Mouse (Mus musculus) liver, adult 2 months (tissue): ENCODE measurements around the gene Prg4. TPM values are rescaled to one million over a fixed set of nuclear protein-coding genes. Genes with fewer than 3 reads are reported as not detected.

Source experiments
- DNase-seq: peaks from one replicate; pipeline ENCODE4 v3.0.0-alpha.2; 2011; ENCODE audit warnings: low read depth, low spot score; ENCODE audit errors: extremely low read depth
- H3K27ac ChIP-seq: fragments of 200-500 bp; replicated peaks from 2 replicates; pipeline ENCODE4 v1.5.1; 2012; ENCODE audit warnings: low read depth, mild to moderate bottlenecking, control low read depth, inconsistent platforms, low read length; ENCODE audit not compliant: insufficient read depth
- H3K27me3 ChIP-seq: fragments of 200-500 bp; 2 replicates; pipeline ENCODE4 v1.6.1; 2012; ENCODE audit warnings: mild to moderate bottlenecking, moderate library complexity, low read length, inconsistent platforms; ENCODE audit not compliant: control insufficient read depth, insufficient read depth
- H3K36me3 ChIP-seq: fragments of 200-500 bp; 2 replicates; pipeline ENCODE4 v1.6.1; 2012; ENCODE audit warnings: low read length, inconsistent platforms; ENCODE audit not compliant: control insufficient read depth, insufficient read depth
- H3K4me1 ChIP-seq: fragments of 200-500 bp; 2 replicates; pipeline ENCODE4 v1.6.1; 2011; ENCODE audit warnings: low read length; ENCODE audit not compliant: control insufficient read depth, insufficient read depth
- H3K4me3 ChIP-seq: fragments of 200-500 bp; 2 replicates; pipeline ENCODE4 v1.5.1; 2011; ENCODE audit warnings: low read depth, mild to moderate bottlenecking, control low read depth, low read length, moderate library complexity; ENCODE audit not compliant: insufficient read depth
- H3K79me2 ChIP-seq: fragments of 200-500 bp; 2 replicates; pipeline ENCODE4 v1.6.1; 2012; ENCODE audit warnings: inconsistent platforms, mild to moderate bottlenecking, low read length, moderate library complexity; ENCODE audit not compliant: control insufficient read depth, insufficient read depth
- H3K9ac ChIP-seq: fragments of 200-500 bp; 2 replicates; pipeline ENCODE4 v1.6.1; 2012; ENCODE audit warnings: low read depth, mild to moderate bottlenecking, control low read depth, inconsistent platforms, low read length
- CTCF ChIP-seq: fragments of 200-500 bp; IDR thresholded peaks from 2 replicates; pipeline ENCODE4 v1.5.1; 2011; ENCODE audit warnings: low read depth, low read length, control low read depth
- POLR2A ChIP-seq: fragments of 200-500 bp; IDR thresholded peaks from 2 replicates; pipeline ENCODE4 v1.6.1; 2011; ENCODE audit warnings: low read length, control low read depth; ENCODE audit not compliant: insufficient read depth; ENCODE audit errors: extremely low read depth
- WGBS: fragments of 180-500 bp; shearing (Covaris S2); methylation state at CpG from one replicate; pipeline ENCODE4 v1.1.7; 2018; 5-methylcytosine and 5-hydroxymethylcytosine counted together
- polyA plus RNA-seq: library from polyadenylated mRNA; depleted of rRNA; stranded (reverse); fragments of >200 nt; gene quantifications from 2 replicates; pipeline ENCODE4 v1.2.3, GENCODE M21; 2012
- total RNA-seq: library from RNA; depleted of rRNA; stranded (reverse); fragments of >200 nt; gene quantifications from 2 replicates; pipeline ENCODE4 v1.2.3, GENCODE M21; 2014

Prg4 gene
- total and polyA plus RNA-seq, 2 experiments, result 13.6 to 25.5 TPM

DNA sequence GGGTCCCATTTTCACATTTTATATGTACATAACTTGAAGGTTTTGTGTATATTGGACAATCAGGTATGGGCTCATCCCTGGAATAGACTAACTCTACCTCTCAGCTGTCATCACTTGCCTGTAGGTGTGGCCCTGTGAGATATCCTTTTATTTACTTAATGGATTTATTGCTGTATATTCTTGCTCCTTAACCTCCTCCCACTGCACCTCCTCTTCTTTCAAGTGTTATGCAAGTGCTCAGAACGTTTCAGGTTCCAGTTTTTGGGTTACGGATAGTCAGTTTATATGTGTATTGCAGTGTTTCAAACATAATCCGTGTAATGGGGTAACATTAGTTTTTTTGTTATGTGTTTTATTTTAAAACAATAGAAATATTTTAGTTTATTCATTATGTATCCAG, 27.3 kb downstream of the Prg4 start:
- Histone ChIP-seq H3K27ac (no peak overlapping the region), H3K27me3 (no peaks in the 10 kb centered on the region), H3K4me1 (no peaks in the 10 kb centered on the region), H3K9ac (no peak overlapping the region), H3K79me2 (no peaks in the 10 kb centered on the region), H3K36me3 (peaks cover 66% of the 10 kb centered on the region), H3K4me3 (no peak overlapping the region)
- no peak for DNase-seq
- WGBS, result 79% methylated on average over 3 of the region's 3 CpGs
- TF ChIP-seq POLR2A, result no peak
- TF ChIP-seq CTCF, result no peak

DNA sequence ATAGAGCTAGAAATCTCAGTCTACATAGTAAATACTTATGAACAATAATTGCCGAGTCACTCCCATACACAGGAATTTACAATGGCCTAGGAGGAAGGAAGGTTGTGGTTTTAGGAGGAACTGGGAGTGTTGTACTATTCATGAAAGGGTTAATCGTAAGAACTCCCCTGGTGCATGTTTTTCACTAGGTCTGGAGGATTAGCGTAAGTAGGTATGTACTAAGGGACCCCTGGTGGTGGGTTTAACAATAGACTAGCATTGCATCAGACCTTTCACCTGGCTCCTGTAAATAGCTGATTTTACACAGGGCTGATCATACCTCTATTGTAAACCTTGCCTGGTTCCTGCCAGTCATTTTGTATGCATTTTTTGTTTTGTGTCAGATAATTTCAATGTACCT, 39.7 kb downstream of the Prg4 start:
- H3K27ac ChIP-seq, result no peak overlapping the region
- 88% methylated on average over 3 of the region's 3 CpGs for WGBS
- H3K4me3 ChIP-seq, result no peak overlapping the region
- H3K27me3 ChIP-seq, result no peaks in the 10 kb centered on the region
- H3K9ac ChIP-seq, result no peak overlapping the region
- H3K4me1 ChIP-seq, result no peaks in the 10 kb centered on the region
- no peak for DNase-seq
- no peaks in the 10 kb centered on the region for H3K79me2 ChIP-seq
- H3K36me3 ChIP-seq, result peaks cover 77% of the 10 kb centered on the region
- TF ChIP-seq CTCF (no peak), POLR2A (no peak)

DNA sequence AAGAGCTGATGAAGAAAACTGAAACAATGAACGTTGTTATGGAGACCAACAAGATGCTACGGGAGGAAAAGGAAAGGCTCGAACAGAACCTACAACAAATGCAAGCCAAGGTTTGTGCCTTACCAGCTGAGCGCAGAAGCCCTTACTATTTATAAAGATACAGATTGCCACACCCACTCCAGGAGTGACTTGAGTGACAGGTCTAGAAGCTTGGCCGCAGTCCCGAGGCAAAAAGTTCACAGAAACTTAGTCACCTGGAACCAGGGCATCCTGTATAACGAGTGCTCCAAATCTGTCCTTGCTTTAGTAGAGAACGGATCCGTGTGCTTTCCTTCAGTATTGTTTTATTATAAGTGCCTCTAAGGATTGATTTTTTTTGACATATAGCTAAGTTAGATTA, 40.3 kb downstream of the Prg4 start:
- no peaks in the 10 kb centered on the region for H3K27me3 ChIP-seq
- H3K36me3 ChIP-seq, result peaks cover 75% of the 10 kb centered on the region
- H3K27ac ChIP-seq, result no peak overlapping the region
- no peak overlapping the region for H3K9ac ChIP-seq
- H3K4me3 ChIP-seq, result no peak overlapping the region
- H3K79me2 ChIP-seq, result no peaks in the 10 kb centered on the region
- no peaks in the 10 kb centered on the region for H3K4me1 ChIP-seq
- TF ChIP-seq POLR2A (no peak), CTCF (no peak)
- DNase-seq, result peak; percentile 53
- 76% methylated on average over 9 of the region's 9 CpGs for WGBS

DNA sequence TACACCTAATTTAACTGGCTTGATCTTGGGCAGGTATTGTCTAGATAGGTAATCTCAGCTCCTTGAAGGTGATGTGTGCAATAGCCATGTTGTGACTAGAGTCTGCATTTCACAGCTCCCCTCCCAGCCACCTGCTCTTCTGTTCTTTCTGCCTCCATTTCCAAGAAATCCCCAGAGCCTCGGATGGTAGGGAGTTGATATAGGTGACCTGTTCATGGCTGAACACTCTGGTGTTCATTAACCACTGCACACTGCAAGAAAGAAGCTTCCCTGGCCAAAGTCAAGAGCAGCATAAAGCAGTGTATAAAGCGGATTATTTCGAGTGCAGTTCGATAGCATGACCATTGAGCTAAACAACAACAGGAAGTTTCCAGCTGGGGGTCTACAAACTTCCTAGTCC, 47.5 kb downstream of the Prg4 start:
- Histone ChIP-seq H3K79me2 (no peaks in the 10 kb centered on the region), H3K36me3 (peaks cover 69% of the 10 kb centered on the region), H3K4me3 (no peak overlapping the region), H3K27me3 (no peaks in the 10 kb centered on the region), H3K27ac (no peak overlapping the region), H3K9ac (no peak overlapping the region), H3K4me1 (no peaks in the 10 kb centered on the region)
- no peak for TF ChIP-seq POLR2A
- TF ChIP-seq CTCF, result no peak
- 79% methylated on average over 4 of the region's 4 CpGs for WGBS
- DNase-seq, result no peak

DNA sequence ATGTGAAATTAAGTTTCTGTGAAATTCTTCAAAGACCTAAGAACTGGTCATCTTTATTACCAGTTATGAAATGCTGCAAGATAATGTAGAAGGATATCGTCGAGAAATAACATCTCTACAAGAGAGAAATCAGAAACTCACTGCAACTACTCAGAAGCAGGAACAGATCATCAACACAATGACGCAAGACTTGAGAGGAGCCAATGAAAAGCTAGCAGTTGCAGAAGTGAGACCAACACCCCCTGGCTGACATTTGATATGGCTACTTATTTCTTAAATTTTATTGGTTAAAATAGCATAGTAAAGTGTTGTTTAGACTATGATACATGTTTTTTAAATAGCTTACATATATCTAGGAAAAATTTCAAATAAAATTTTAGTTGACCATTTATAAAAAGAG, 50.0 kb downstream of the Prg4 start:
- Histone ChIP-seq H3K27me3 (no peaks in the 10 kb centered on the region), H3K9ac (no peak overlapping the region), H3K4me1 (no peaks in the 10 kb centered on the region), H3K36me3 (peaks cover 71% of the 10 kb centered on the region), H3K79me2 (no peaks in the 10 kb centered on the region; the same call in 1 of the 2 replicates), H3K27ac (no peak overlapping the region), H3K4me3 (no peak overlapping the region)
- DNase-seq, result no peak
- TF ChIP-seq POLR2A, result no peak
- WGBS, result 86% methylated on average over 3 of the region's 3 CpGs

DNA sequence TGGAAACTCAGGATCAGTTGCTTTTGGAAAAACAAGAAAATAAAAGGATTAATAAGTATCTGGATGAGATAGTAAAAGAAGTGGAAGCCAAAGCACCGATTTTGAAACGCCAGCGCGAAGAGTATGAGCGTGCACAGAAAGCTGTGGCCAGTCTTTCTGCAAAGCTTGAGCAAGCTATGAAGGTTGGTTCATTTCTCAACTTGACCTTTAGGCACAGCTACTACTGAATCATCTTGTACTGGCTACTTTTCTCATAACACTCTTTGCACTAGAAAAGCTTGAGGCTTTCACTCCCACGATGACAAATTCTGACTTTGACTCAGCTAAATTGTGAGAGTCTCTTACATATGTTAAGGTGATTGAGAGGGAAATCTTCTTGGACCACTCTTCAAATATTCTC, 56.0 kb downstream of the Prg4 start:
- peaks cover 68% of the 10 kb centered on the region for H3K36me3 ChIP-seq
- H3K9ac ChIP-seq, result no peak overlapping the region
- no peaks in the 10 kb centered on the region; the same call in 1 of the 2 replicates for H3K79me2 ChIP-seq
- H3K27ac ChIP-seq, result no peak overlapping the region
- peaks cover under 1% of the 10 kb centered on the region; the same call in 1 of the 2 replicates for H3K4me1 ChIP-seq
- H3K27me3 ChIP-seq, result no peaks in the 10 kb centered on the region
- 68% methylated on average over 6 of the region's 6 CpGs for WGBS
- no peak overlapping the region for H3K4me3 ChIP-seq
- DNase-seq, result peak; percentile 60
- TF ChIP-seq CTCF (no peak), POLR2A (no peak)
